Mouse (Mus musculus) limb, embryonic 12.5 days (tissue): Measurements from ENCODE around the gene Slc2a8. TPM values are rescaled to one million over a fixed set of nuclear protein-coding genes. Genes with fewer than 3 reads are reported as not detected.
A peak's percentile ranks its signal among the peaks of the same experiment; 100 is the strongest.

Source experiments
- ATAC-seq: fragments of 200-750 bp; cut with Nextera tagmentation; 2 replicates; pipeline ENCODE4 v1.8.0; 2017; ENCODE audit warnings: low read depth, moderate TSS enrichment; ENCODE audit not compliant: insufficient number of reproducible peaks, insufficient read depth, low FRiP score, low TSS enrichment
- H3K27ac ChIP-seq: fragments of 300-500 bp; sonication (generic); 2 replicates; pipeline ENCODE4 v1.5.1; 2016; ENCODE audit warnings: mild to moderate bottlenecking, moderate library complexity
- H3K27me3 ChIP-seq: fragments of 300-500 bp; sonication (generic); 2 replicates; pipeline ENCODE4 v1.6.1; 2016; ENCODE audit warnings: mild to moderate bottlenecking, moderate library complexity
- H3K36me3 ChIP-seq: fragments of 300-500 bp; sonication (generic); 2 replicates; pipeline ENCODE4 v1.6.1; 2016; ENCODE audit warnings: mild to moderate bottlenecking, moderate library complexity
- H3K4me1 ChIP-seq: fragments of 300-500 bp; sonication (generic); replicated peaks from 2 replicates; pipeline ENCODE4 v1.6.1; 2016
- H3K4me2 ChIP-seq: fragments of 300-500 bp; sonication (generic); 2 replicates; pipeline ENCODE4 v1.6.1; 2016; ENCODE audit warnings: mild to moderate bottlenecking, moderate library complexity
- H3K4me3 ChIP-seq: fragments of 300-500 bp; sonication (generic); replicated peaks from 2 replicates; pipeline ENCODE4 v1.5.1; 2016; ENCODE audit warnings: mild to moderate bottlenecking
- H3K9ac ChIP-seq: fragments of 300-500 bp; sonication (generic); replicated peaks from 2 replicates; pipeline ENCODE4 v1.6.1; 2016; ENCODE audit warnings: mild to moderate bottlenecking, moderate library complexity
- H3K9me3 ChIP-seq: fragments of 300-500 bp; sonication (generic); 2 replicates; pipeline ENCODE4 v1.6.1; 2016; ENCODE audit warnings: mild to moderate bottlenecking, moderate library complexity
- WGBS: fragments of 180-500 bp; shearing (Covaris S2); methylation state at CpG from one replicate; pipeline ENCODE4 v1.1.7; 2016; 5-methylcytosine and 5-hydroxymethylcytosine counted together
- polyA plus RNA-seq: library from polyadenylated mRNA; unstranded; fragments of >200 nt; fragmentation: Nextera tagmentation; extraction: Ambion mirVana; gene quantifications from 2 replicates; pipeline ENCODE4 v1.2.1, GENCODE M21; 2016

The Slc2a8 gene
- polyA plus RNA-seq, 1 experiment from 2014 or later: 25.7 TPM

- H3K27ac ChIP-seq: no peak overlapping the region
- ATAC-seq: no peak
- 83% methylated on average over 6 of the region's 6 CpGs for WGBS
Observed at GRCm38 (mm10) chr2:32997081-32997480, 15.2 kb upstream of the Slc2a8 start.

DNA sequence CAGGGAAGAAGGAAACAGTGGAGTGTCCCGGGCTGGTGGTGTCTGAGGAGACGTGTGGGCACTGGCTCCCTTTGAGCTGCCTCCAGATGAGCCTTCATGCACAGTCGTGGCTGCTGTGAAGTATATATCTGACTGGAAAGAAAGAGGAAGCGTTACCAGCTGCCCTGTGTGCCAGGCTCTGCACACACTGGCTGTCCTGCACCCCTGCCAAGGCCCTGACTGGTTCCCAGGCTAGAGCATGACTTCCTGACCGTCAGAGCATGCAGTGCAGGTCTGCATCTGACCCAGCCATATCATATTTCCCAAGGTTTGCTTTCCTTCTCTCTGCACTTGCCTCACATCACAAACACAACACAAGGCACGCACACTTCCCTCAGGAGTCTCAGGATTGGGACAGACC lies 10.2 kb upstream of the Slc2a8 start:
- ATAC-seq: no peak
- no peaks in the 10 kb centered on the region for H3K4me1 ChIP-seq
- no peaks in the 10 kb centered on the region for H3K27me3 ChIP-seq
- H3K4me3 ChIP-seq: no peak overlapping the region
- WGBS: 70% methylated on average over 6 of the region's 6 CpGs
- no peak overlapping the region for H3K9ac ChIP-seq
- H3K9me3 ChIP-seq: no peaks in the 10 kb centered on the region
- no peak overlapping the region for H3K27ac ChIP-seq
- H3K36me3 ChIP-seq: no peaks in the 10 kb centered on the region
- H3K4me2 ChIP-seq: no peak overlapping the region

More at GRCm38 (mm10) chr2:32997081-32997480, 15.2 kb upstream of the Slc2a8 start:
- H3K4me1 ChIP-seq: no peaks in the 10 kb centered on the region
- H3K4me2 ChIP-seq: no peak overlapping the region
- no peaks in the 10 kb centered on the region for H3K9me3 ChIP-seq
- H3K36me3 ChIP-seq: no peaks in the 10 kb centered on the region
- H3K27me3 ChIP-seq: no peaks in the 10 kb centered on the region
- H3K4me3 ChIP-seq: no peak overlapping the region
- no peak overlapping the region for H3K9ac ChIP-seq

- no peaks in the 10 kb centered on the region for H3K9me3 ChIP-seq
- no peak overlapping the region for H3K27ac ChIP-seq
- WGBS: 65% methylated on average over 13 of the region's 13 CpGs
- H3K27me3 ChIP-seq: no peaks in the 10 kb centered on the region
- no peak overlapping the region for H3K4me3 ChIP-seq
- no peak for ATAC-seq
- no peaks in the 10 kb centered on the region for H3K4me1 ChIP-seq
- H3K9ac ChIP-seq: no peak overlapping the region
- H3K36me3 ChIP-seq: no peaks in the 10 kb centered on the region
- no peak overlapping the region for H3K4me2 ChIP-seq
Observed at GRCm38 (mm10) chr2:32990167-32990832, 8.4 kb upstream of the Slc2a8 start.

- no peak overlapping the region for H3K27ac ChIP-seq
- no peak overlapping the region for H3K4me2 ChIP-seq
- no peaks in the 10 kb centered on the region for H3K36me3 ChIP-seq
- H3K4me1 ChIP-seq: no peaks in the 10 kb centered on the region
- no peak for ATAC-seq
- H3K9ac ChIP-seq: no peak overlapping the region
- no peak overlapping the region for H3K4me3 ChIP-seq
- 75% methylated on average over 3 of the region's 3 CpGs for WGBS
- H3K27me3 ChIP-seq: peaks cover 2% of the 10 kb centered on the region; the same call in 1 of the 2 replicates
- no peaks in the 10 kb centered on the region for H3K9me3 ChIP-seq
Observed at GRCm38 (mm10) chr2:32989376-32989775, 7.5 kb upstream of the Slc2a8 start.

DNA sequence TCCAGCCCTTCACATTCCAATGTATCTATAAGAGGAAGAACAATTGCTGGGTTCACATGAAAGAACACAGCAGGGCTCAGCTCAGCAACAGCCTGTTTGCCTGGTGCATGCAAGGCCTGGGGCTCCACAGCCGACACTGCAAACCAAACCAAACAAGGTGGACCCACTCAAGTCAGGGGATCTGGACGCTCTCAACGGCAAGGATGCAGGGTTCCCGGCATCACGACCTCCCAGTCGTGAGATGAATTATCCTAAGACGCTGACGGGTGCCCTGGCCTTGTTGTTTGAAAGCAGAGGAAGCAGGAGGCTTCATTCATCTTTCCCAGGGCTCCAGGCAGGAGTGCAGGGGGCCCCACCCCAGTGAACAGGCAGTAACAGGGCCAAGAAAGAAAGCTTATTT lies 4.0 kb upstream of the Slc2a8 start:
- no peak overlapping the region for H3K9ac ChIP-seq
- H3K36me3 ChIP-seq: no peaks in the 10 kb centered on the region
- peaks cover 12% of the 10 kb centered on the region for H3K4me1 ChIP-seq
- H3K27ac ChIP-seq: no peak overlapping the region
- no peaks in the 10 kb centered on the region for H3K9me3 ChIP-seq
- peaks cover 3% of the 10 kb centered on the region; the same call in 1 of the 2 replicates for H3K27me3 ChIP-seq
- H3K4me3 ChIP-seq: no peak overlapping the region
- ATAC-seq: no peak
- H3K4me2 ChIP-seq: no peak overlapping the region
- WGBS: 74% methylated on average over 8 of the region's 8 CpGs

- peaks cover 3% of the 10 kb centered on the region; the same call in 1 of the 2 replicates for H3K36me3 ChIP-seq
- H3K27ac ChIP-seq: no peak overlapping the region
- 61% methylated on average over 6 of the region's 6 CpGs for WGBS
- peaks cover 3% of the 10 kb centered on the region; the same call in 1 of the 2 replicates for H3K27me3 ChIP-seq
- no peak overlapping the region for H3K4me3 ChIP-seq
- no peaks in the 10 kb centered on the region for H3K9me3 ChIP-seq
- ATAC-seq: no peak
- H3K9ac ChIP-seq: no peak overlapping the region
- H3K4me1 ChIP-seq: peaks cover 19% of the 10 kb centered on the region
- no peak overlapping the region for H3K4me2 ChIP-seq
Observed at GRCm38 (mm10) chr2:32983617-32984016, 1.7 kb upstream of the Slc2a8 start.

GRCm38 (mm10) chr2:32982700-32983099 lies 817 bp upstream of the Slc2a8 start:
- Histone ChIP-seq H3K27ac (no peak overlapping the region), H3K9me3 (no peaks in the 10 kb centered on the region), H3K9ac (peak overlapping the region; percentile 45; the same call in 1 of the 2 replicates), H3K4me1 (peaks cover 19% of the 10 kb centered on the region), H3K4me3 (peak overlapping the region; percentile 84), H3K27me3 (peaks cover 3% of the 10 kb centered on the region; the same call in 1 of the 2 replicates), H3K36me3 (peaks cover 3% of the 10 kb centered on the region; the same call in 1 of the 2 replicates), H3K4me2 (peak overlapping the region; percentile 100)
- WGBS: 8% methylated on average over 4 of the region's 4 CpGs
- no peak for ATAC-seq

DNA sequence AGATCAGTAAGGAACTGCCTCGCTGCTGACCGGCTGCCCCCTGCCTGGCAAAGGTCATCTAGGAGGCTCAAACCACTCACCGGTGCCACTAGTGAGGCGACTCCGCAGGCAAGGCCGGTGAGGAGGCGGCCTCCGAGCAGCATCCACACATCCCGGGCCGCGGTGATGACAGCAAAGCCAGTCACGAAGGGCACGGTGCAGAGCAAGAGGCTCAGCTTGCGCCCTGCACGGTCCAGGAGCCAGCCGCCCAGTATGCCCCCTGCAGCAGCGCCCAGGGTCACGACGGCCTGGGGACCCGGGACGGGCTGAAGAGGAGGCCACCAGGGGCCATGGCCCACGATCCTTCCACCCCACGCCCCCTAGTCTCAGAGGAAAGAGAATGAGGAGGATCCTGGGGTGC lies 602 bp downstream of the Slc2a8 start:
- under 1% methylated on average over 23 of the region's 23 CpGs for WGBS
- H3K27ac ChIP-seq: 0 out of 2 replicates have a peak overlapping the region, but pooled peaks have one; percentile 45

DNA sequence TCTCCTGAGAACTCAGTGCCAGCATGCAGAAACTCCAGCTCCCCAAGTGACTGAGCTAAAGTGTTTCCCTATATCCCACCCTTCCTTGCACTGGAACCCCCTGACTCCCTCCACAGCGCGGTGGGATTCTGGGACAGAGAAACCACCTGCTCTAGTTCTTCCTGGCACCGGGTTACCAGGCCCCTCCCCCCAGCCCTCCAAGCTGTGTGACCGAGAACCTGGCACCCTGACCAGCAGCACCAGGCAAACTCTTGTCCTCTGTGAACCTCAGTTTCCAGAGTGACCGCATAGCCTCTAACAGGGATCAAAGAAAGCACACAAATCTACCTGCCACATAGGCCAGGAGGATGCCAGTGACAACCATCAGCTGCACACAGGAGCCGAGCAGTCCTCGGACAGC lies 2.2 kb downstream of the Slc2a8 start:
- ATAC-seq: no peak
- Histone ChIP-seq H3K9me3 (no peaks in the 10 kb centered on the region), H3K4me3 (no peak overlapping the region), H3K27ac (no peak overlapping the region), H3K4me2 (no peak overlapping the region), H3K27me3 (peaks cover 3% of the 10 kb centered on the region; the same call in 1 of the 2 replicates), H3K36me3 (peaks cover 24% of the 10 kb centered on the region), H3K9ac (0 out of 2 replicates have a peak overlapping the region, but pooled peaks have one; percentile 8), H3K4me1 (peaks cover 19% of the 10 kb centered on the region)
- WGBS: 81% methylated on average over 7 of the region's 7 CpGs

More for the DNA sequence above, 602 bp downstream of the Slc2a8 start:
- H3K27me3 ChIP-seq: peaks cover 3% of the 10 kb centered on the region; the same call in 1 of the 2 replicates
- H3K4me2 ChIP-seq: peak overlapping the region; percentile 100
- H3K4me1 ChIP-seq: peaks cover 19% of the 10 kb centered on the region
- H3K4me3 ChIP-seq: peak overlapping the region; percentile 84
- peak; percentile 9; the same call in 1 of the 2 replicates for ATAC-seq
- no peaks in the 10 kb centered on the region for H3K9me3 ChIP-seq
- H3K9ac ChIP-seq: peak overlapping the region; percentile 87
- H3K36me3 ChIP-seq: peaks cover 8% of the 10 kb centered on the region

DNA sequence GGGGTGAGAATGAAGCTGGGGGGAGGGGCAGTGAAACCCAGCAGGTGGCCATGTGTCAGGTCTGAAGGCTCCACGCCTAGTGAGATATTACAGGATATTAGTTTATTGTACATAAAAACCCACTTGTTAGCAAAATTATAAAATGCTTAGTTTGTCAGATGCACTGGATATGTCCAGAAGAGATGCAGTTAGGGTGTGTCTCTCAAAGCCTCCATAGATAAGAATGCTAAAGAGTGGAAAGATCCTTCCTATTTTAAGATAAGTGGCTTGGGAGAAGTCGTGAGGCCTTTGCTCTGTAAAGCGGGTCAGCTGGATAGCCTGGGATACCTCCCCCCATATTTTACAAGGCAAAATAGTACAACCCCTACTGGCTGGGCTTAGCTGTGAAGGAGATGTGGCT lies 3.2 kb downstream of the Slc2a8 start:
- H3K4me3 ChIP-seq: no peak overlapping the region
- H3K9me3 ChIP-seq: no peaks in the 10 kb centered on the region
- H3K27ac ChIP-seq: no peak overlapping the region
- no peak overlapping the region for H3K9ac ChIP-seq
- peaks cover 34% of the 10 kb centered on the region for H3K36me3 ChIP-seq
- WGBS: 73% methylated on average over 3 of the region's 3 CpGs
- ATAC-seq: no peak
- H3K4me2 ChIP-seq: no peak overlapping the region
- H3K27me3 ChIP-seq: no peaks in the 10 kb centered on the region
- H3K4me1 ChIP-seq: peaks cover 19% of the 10 kb centered on the region

- Histone ChIP-seq H3K4me1 (peaks cover 13% of the 10 kb centered on the region), H3K27me3 (no peaks in the 10 kb centered on the region), H3K27ac (no peak overlapping the region), H3K36me3 (peaks cover 48% of the 10 kb centered on the region), H3K4me3 (no peak overlapping the region), H3K9me3 (no peaks in the 10 kb centered on the region), H3K9ac (no peak overlapping the region), H3K4me2 (no peak overlapping the region)
- WGBS: 77% methylated on average over 5 of the region's 5 CpGs
- no peak for ATAC-seq
Observed at GRCm38 (mm10) chr2:32977114-32977513, 4.8 kb downstream of the Slc2a8 start.
